Mouse (Mus musculus) kidney, embryonic 14.5 days (tissue): ENCODE results near the gene Prkcq. TPM values are rescaled to one million over a fixed set of nuclear protein-coding genes. Genes with fewer than 3 reads are reported as not detected.
"Not testable (repeated sequence)": the region's sequence is repeated elsewhere in the genome, so short reads cannot be mapped to it uniquely, and the experiment has no call there.

ENCODE experiments used
- ATAC-seq: fragments of 200-750 bp; cut with Nextera tagmentation; 2 replicates; pipeline ENCODE4 v1.8.0; 2017; ENCODE audit warnings: moderate number of reproducible peaks, mild to moderate bottlenecking, moderate TSS enrichment, moderate library complexity; ENCODE audit not compliant: low FRiP score, low TSS enrichment
- H3K27ac ChIP-seq: fragments of 300-500 bp; sonication (generic); 2 replicates; pipeline ENCODE4 v1.5.1; 2014; ENCODE audit warnings: low read depth, mild to moderate bottlenecking, low read length, moderate library complexity, mixed read lengths
- H3K27me3 ChIP-seq: fragments of 300-500 bp; sonication (generic); 2 replicates; pipeline ENCODE4 v1.6.1; 2014; ENCODE audit warnings: mild to moderate bottlenecking, low read length; ENCODE audit not compliant: control insufficient read depth, insufficient read depth
- H3K36me3 ChIP-seq: fragments of 300-500 bp; sonication (generic); 2 replicates; pipeline ENCODE4 v1.6.1; 2014; ENCODE audit warnings: low read length, mixed read lengths; ENCODE audit not compliant: control insufficient read depth, insufficient read depth
- H3K4me1 ChIP-seq: fragments of 300-500 bp; sonication (generic); 2 replicates; pipeline ENCODE4 v1.6.1; 2014; ENCODE audit warnings: low read length, mixed read lengths; ENCODE audit not compliant: control insufficient read depth, insufficient read depth
- H3K4me2 ChIP-seq: fragments of 300-500 bp; sonication (generic); replicated peaks from 2 replicates; pipeline ENCODE4 v1.6.1; 2014; ENCODE audit warnings: low read depth, mild to moderate bottlenecking, low read length
- H3K4me3 ChIP-seq: fragments of 300-500 bp; sonication (generic); 2 replicates; pipeline ENCODE4 v1.5.1; 2014; ENCODE audit warnings: mild to moderate bottlenecking, low read length
- H3K9ac ChIP-seq: fragments of 300-500 bp; sonication (generic); 2 replicates; pipeline ENCODE4 v1.6.1; 2014; ENCODE audit warnings: low read depth, mild to moderate bottlenecking, low read length, moderate library complexity
- H3K9me3 ChIP-seq: fragments of 300-500 bp; sonication (generic); 2 replicates; pipeline ENCODE4 v1.6.1; 2016; ENCODE audit warnings: low read length; ENCODE audit not compliant: control insufficient read depth
- WGBS: fragments of 180-500 bp; shearing (Covaris S2); extraction: QIAGEN DNeasy Blood & Tissue Kit; methylation state at CpG from one replicate; pipeline ENCODE4 v1.1.7; 2014; 5-methylcytosine and 5-hydroxymethylcytosine counted together
- polyA plus RNA-seq: library from polyadenylated mRNA; unstranded; fragments of >200 nt; fragmentation: Nextera tagmentation; extraction: Ambion mirVana; gene quantifications from 2 replicates; pipeline ENCODE4 v1.2.1, GENCODE M21; 2014

Prkcq gene
- polyA plus RNA-seq, 1 experiment from 2014 or later: 3.3 TPM

- Histone ChIP-seq H3K27ac (no peak overlapping the region), H3K36me3 (no peaks in the 10 kb centered on the region), H3K9me3 (no peaks in the 10 kb centered on the region), H3K4me2 (no peak overlapping the region), H3K4me3 (no peak overlapping the region), H3K9ac (no peak overlapping the region), H3K27me3 (no peaks in the 10 kb centered on the region), H3K4me1 (no peaks in the 10 kb centered on the region)
- 75% methylated on average over 8 of the region's 8 CpGs for WGBS
- ATAC-seq: no peak
Observed at GRCm38 (mm10) chr2:11336320-11336719, 164.4 kb downstream of the Prkcq start.

- no peaks in the 10 kb centered on the region for H3K36me3 ChIP-seq
- no peaks in the 10 kb centered on the region for H3K4me1 ChIP-seq
- H3K4me3 ChIP-seq: no peak overlapping the region
- no peaks in the 10 kb centered on the region for H3K9me3 ChIP-seq
- no peaks in the 10 kb centered on the region for H3K27me3 ChIP-seq
- H3K4me2 ChIP-seq: no peak overlapping the region
- H3K27ac ChIP-seq: no peak overlapping the region
- ATAC-seq: no peak
- WGBS: 63% methylated on average over 14 of the region's 14 CpGs
- no peak overlapping the region for H3K9ac ChIP-seq
Observed at GRCm38 (mm10) chr2:11338931-11339839, 167.3 kb downstream of the Prkcq start.

- H3K4me3 ChIP-seq: no peak overlapping the region
- H3K4me1 ChIP-seq: no peaks in the 10 kb centered on the region
- no peak overlapping the region for H3K9ac ChIP-seq
- H3K27me3 ChIP-seq: no peaks in the 10 kb centered on the region
- H3K9me3 ChIP-seq: no peaks in the 10 kb centered on the region
- H3K36me3 ChIP-seq: no peaks in the 10 kb centered on the region
- no peak for ATAC-seq
- H3K27ac ChIP-seq: no peak overlapping the region
- 90% methylated on average over 3 of the region's 3 CpGs for WGBS
- no peak overlapping the region for H3K4me2 ChIP-seq
Observed at GRCm38 (mm10) chr2:11344691-11345090, 172.8 kb downstream of the Prkcq start.

- not testable (repeated sequence) for H3K4me3 ChIP-seq, H3K9me3 ChIP-seq, H3K4me2 ChIP-seq, ATAC-seq, H3K9ac ChIP-seq, H3K27ac ChIP-seq, H3K4me1 ChIP-seq, H3K27me3 ChIP-seq, H3K36me3 ChIP-seq
- WGBS: 86% methylated on average over 6 of the region's 6 CpGs
Observed at GRCm38 (mm10) chr2:11346419-11346818, 174.5 kb downstream of the Prkcq start.

GRCm38 (mm10) chr2:11347791-11348190 lies 175.9 kb downstream of the Prkcq start:
- Histone ChIP-seq H3K9me3 (no peaks in the 10 kb centered on the region), H3K4me1 (no peaks in the 10 kb centered on the region), H3K4me3 (no peak overlapping the region), H3K27ac (no peak overlapping the region), H3K27me3 (no peaks in the 10 kb centered on the region), H3K9ac (no peak overlapping the region), H3K4me2 (no peak overlapping the region), H3K36me3 (no peaks in the 10 kb centered on the region)
- ATAC-seq: no peak
- WGBS: 90% methylated on average over 3 of the region's 3 CpGs
